Mouse (Mus musculus) left cerebral cortex, postnatal 25 days (tissue): ENCODE results near the gene Tbx21. TPM values are rescaled to one million over a fixed set of nuclear protein-coding genes. Genes with fewer than 3 reads are reported as not detected.

Experiments
- DNase-seq, 2 experiments: peaks; one replicate each; pipeline ENCODE4 v3.0.0; 2022; ENCODE audit warnings: low spot score in 2 of 2, mixed read lengths in 1 of 2
- intact Hi-C: fragments of 180-260 bp; cut with DNase I; formaldehyde crosslinking; loops from one replicate; pipeline ENCODE4 v1.15.1; 2025
- total RNA-seq, 2 experiments: library from RNA; stranded (reverse); gene quantifications; 2 replicates each; pipeline ENCODE4 v1.2.3; 2021

Tbx21 gene
- total RNA-seq, 2 experiments from 2014 or later, result 0.18 to 0.30 TPM

GRCm38 (mm10) chr11:97098791-97099190 is 16.3 kb downstream of the Tbx21 start:
- no peak for DNase-seq
- intact Hi-C loops, result no loop called here

DNA sequence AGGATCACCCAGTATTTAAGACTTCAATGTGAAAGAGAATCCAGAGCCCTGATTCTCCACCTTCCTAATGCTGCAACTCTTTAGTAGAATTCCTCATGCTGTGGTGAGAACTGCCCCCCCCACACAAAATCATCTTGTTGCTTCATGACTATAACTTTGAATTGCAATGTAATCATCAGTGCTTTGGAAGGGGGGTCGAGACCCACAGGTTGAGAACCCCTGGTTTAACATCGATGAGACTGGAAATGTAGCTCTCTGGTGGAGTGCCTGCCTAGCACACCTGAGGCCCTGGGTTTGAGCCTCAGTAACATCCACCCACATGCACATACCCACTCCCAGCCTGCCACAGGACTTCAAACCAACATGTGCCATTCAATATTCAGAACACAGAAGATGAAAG is 20.5 kb downstream of the Tbx21 start:
- intact Hi-C loops, result no loop called here
- no peak for DNase-seq

- DNase-seq, result no peak
- intact Hi-C loops, result no loop called here
Observed at GRCm38 (mm10) chr11:97086365-97086764, 28.8 kb downstream of the Tbx21 start.

- no peak for DNase-seq
- intact Hi-C loops, result no loop called here
Observed at GRCm38 (mm10) chr11:97084821-97085505, 30.2 kb downstream of the Tbx21 start.

GRCm38 (mm10) chr11:97083401-97084140 is 31.6 kb downstream of the Tbx21 start:
- peak; percentile 30 to 77 for DNase-seq
- intact Hi-C loops, result no loop called here

GRCm38 (mm10) chr11:97082977-97083376 is 32.2 kb downstream of the Tbx21 start:
- intact Hi-C loops, result no loop called here
- DNase-seq, result peak; percentile 31 to 57

DNA sequence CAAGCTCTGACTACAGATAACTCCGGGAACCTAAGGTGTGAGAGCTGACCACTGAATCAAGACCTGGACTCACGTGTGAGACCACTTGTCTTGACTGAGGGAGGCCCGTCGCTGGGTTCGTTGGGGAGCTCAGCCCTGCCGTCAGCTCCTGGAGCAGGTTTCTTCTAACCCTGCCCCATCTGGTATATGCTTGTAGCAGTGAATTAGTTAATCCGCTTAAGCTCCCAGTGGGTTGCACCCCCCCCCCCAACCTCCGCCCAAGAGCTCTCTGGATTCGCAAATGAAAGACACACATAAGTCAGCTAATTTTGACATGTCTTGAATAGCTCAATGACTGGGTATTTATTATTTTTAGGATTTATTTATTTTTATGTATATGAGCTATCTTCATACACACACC is 34.8 kb downstream of the Tbx21 start:
- intact Hi-C loops, result no loop called here
- no peak for DNase-seq

GRCm38 (mm10) chr11:97078751-97079150 is 36.4 kb downstream of the Tbx21 start:
- intact Hi-C loops, result no loop called here
- no peak for DNase-seq

GRCm38 (mm10) chr11:97074235-97074634 is 40.9 kb downstream of the Tbx21 start:
- DNase-seq, result no peak

GRCm38 (mm10) chr11:97072533-97072932 is 42.6 kb downstream of the Tbx21 start:
- DNase-seq, result peak; percentile 60 to 76
- intact Hi-C loops, result loop anchor here (2.0 kb wide), 1 partner anchor 74 kb away; no protein-coding TSS in a partner anchor

More at GRCm38 (mm10) chr11:97074235-97074634, 40.9 kb downstream of the Tbx21 start:
- intact Hi-C loops, result no loop called here

DNA sequence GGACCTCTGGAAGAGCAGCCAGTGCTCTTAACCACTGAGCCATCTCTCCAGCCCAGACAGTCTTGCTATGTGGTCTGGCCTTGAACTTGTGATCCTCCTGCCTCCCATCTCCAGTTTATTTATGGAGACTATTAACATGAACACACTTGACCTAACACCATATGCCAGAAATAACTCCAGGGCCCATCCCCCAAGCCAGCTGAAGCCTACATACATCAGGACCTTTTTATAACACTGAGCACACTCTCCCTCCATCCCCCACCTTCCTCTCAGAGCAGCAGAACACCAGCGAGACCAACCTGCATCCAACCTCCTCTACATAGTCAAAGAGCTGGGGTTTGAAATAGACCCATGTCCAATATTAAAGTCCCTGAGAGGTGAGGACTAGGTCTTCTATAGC is 44.0 kb downstream of the Tbx21 start:
- intact Hi-C loops, result no loop called here
- DNase-seq, result no peak

DNA sequence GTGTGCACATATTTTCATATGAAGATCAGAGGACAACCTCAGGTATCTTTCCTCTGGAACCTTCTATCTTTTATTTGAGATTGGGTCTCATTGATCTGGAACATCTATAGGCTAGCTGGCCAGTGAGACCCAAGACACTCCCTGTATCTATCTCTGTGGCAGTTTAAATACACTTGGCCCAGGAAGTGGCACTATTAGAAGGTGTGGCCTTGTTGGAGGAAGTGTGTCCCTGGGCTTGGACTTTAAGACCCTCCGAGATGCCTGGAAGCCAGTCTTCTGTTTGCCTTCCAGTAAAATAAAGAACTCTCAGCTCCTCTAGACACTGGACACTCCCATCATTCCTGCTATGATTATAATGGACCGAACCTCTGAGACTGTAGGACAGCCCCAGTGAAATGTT is 45.4 kb downstream of the Tbx21 start:
- DNase-seq, result no peak
- intact Hi-C loops, result no loop called here

DNA sequence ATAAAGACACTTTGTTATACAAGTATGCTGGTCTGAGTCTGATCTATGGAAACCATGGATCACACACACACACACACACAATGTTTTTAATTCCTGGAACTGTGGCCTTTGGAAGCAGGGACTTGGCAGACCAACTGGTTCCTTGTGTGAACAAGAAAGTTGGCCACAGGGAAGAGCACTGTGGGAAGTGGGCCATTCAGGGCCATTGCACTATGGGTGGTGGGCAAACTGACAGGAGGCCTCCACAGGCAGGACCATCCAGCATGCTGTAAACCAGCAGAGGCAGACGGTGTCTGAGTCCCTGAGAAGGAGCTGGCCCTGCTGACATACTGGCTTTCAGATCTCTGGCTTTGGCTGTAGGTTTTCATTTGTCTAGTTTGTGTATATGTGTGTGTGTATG is 45.8 kb downstream of the Tbx21 start:
- no peak for DNase-seq
- intact Hi-C loops, result no loop called here

GRCm38 (mm10) chr11:97066656-97067360 is 48.3 kb downstream of the Tbx21 start:
- DNase-seq, result no peak
- intact Hi-C loops, result no loop called here

GRCm38 (mm10) chr11:97065538-97066295 is 49.4 kb downstream of the Tbx21 start:
- DNase-seq, result no peak
- intact Hi-C loops, result no loop called here

DNA sequence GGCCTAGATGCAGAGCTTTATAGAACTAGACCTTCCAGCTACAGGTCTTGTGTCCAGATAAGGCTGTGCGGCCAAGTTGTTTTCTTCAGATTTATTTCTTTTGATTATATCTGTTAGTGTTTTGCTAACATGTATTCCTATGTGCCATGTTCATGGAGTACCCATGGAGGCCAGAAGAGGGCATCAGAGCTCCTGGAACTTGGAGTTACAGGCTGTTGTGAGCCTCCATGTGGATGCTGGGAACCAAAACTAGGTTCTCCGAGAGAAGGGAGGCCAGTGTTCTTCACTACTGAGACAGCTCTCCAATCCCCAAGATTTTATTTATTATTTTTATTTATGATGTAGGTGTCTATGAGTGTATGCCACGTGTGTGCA is 51.2 kb downstream of the Tbx21 start:
- no peak for DNase-seq
- intact Hi-C loops, result no loop called here

- intact Hi-C loops, result no loop called here
- DNase-seq, result peak in 1 of 2 experiments; percentile 32
Observed at GRCm38 (mm10) chr11:97063274-97063920, 51.7 kb downstream of the Tbx21 start.

- intact Hi-C loops, result no loop called here
- DNase-seq, result no peak
Observed at GRCm38 (mm10) chr11:97052219-97052646, 62.9 kb downstream of the Tbx21 start.

DNA sequence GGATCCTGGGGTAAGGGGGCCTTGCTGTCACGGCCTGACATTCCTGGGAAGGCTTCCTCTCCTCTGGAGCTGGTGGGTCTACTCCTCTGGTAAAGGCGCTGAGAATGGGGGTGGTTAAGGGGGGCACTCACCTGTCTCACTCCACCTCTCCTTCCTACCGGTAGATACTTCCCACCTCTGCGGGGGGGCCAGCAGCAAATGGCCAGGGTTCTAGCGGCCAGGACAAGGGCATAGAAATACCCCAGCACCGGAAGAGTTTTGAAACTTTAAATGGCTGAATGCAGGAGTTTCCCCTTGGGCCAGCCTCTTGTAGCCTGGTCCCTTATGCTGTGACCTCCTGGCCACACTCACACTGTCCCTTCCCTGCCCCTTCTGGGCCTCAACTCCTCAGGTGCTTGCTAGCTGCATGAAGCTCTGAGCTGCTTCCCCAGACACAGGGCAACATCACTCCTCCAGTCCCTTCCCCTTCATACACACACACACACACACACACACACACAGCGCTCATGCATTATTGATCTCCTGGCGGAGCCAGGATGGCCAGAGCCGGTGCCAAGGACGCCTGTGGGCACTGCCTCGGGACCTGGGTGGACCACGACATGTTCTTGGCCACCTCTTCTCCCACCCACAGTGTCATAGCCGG is 64.1 kb downstream of the Tbx21 start:
- no peak for DNase-seq
- intact Hi-C loops, result no loop called here
